Mouse (Mus musculus): ENCODE data around the gene Chst15. TPM values are rescaled to one million over a fixed set of nuclear protein-coding genes. Genes with fewer than 3 reads are reported as not detected.

The Chst15 gene
- total and polyA plus RNA-seq, 3 experiments, result 6.8 to 7.3 (median 7.0) TPM

DNA sequence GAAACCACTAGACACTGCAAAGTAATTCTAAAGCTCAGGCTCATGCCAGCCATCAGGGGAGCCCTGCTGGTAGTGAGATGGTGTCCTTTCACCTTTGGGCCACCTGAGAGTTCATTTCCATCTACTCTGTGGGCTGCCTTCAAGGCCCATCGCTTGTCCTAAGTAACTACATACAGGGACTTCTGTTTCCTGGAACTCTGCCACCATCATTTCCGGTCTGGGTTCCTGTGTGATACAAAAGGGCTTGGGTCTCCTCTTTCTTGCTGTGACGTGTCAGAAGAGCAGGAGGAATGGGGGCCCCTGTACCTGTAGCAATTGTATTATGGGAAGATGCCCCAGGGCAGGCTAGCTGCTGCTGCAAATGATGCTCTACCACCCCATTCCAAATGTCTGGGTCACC lies 78.1 kb downstream of the Chst15 start:
- no peaks in the 10 kb centered on the region for H3K79me2 ChIP-seq (replicated peaks; ENCODE audit: control insufficient read depth, insufficient read depth, low read length)
- peaks cover 23% of the 10 kb centered on the region for H3K4me1 ChIP-seq (ENCODE audit: control insufficient read depth, insufficient read depth, low read length)
- TF ChIP-seq EP300 (IDR thresholded peaks at IDR 0.05; ENCODE audit: insufficient read depth, low read depth, low read length), result no peak
- DNase-seq, result no peak
- H3K9ac ChIP-seq (ENCODE audit: low read depth, low read length), result no peak overlapping the region
- peaks cover 10% of the 10 kb centered on the region for H3K36me3 ChIP-seq (ENCODE audit: control insufficient read depth, insufficient read depth, low read length)
- H3K4me3 ChIP-seq, result no peak overlapping the region
- H3K27ac ChIP-seq, result no peak overlapping the region
- 31% methylated on average over 3 of the region's 3 CpGs for WGBS
- intact Hi-C loops (cut with DNase I), result no loop called here
- H3K27me3 ChIP-seq (ENCODE audit: control insufficient read depth, insufficient read depth, low read length), result no peaks in the 10 kb centered on the region

DNA sequence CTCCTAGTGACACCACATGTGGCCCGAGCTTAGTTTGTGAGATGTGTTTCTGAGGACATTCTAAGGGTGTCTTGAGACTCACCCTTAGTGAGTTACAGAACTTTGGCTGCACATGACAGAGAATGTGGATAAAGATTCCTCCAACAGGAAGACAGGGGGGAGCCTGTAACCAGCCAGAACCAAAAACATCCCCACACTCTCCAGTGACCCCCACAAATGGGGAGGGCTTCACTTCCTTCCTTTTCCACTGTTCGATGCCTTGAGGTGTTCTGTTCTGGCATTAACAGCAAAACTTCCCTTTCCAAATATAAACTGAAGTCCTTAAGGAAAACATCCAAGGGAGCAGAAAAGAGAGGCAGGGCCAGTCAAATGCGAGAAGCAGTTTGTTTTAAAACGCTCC lies 79.8 kb downstream of the Chst15 start:
- Histone ChIP-seq H3K79me2 (replicated peaks; ENCODE audit: control insufficient read depth, insufficient read depth, low read length) (no peaks in the 10 kb centered on the region), H3K4me3 (no peak overlapping the region), H3K36me3 (ENCODE audit: control insufficient read depth, insufficient read depth, low read length) (peaks cover 10% of the 10 kb centered on the region), H3K27me3 (ENCODE audit: control insufficient read depth, insufficient read depth, low read length) (no peaks in the 10 kb centered on the region), H3K4me1 (ENCODE audit: control insufficient read depth, insufficient read depth, low read length) (peaks cover 21% of the 10 kb centered on the region), H3K27ac (peak overlapping the region; percentile 66), H3K9ac (ENCODE audit: low read depth, low read length) (no peak overlapping the region)
- intact Hi-C loops (cut with DNase I), result loop anchor here (2.0 kb wide), 1 partner anchor 102 kb away; no protein-coding TSS in a partner anchor
- no peak for TF ChIP-seq CTCF (IDR thresholded peaks at IDR 0.05)
- no peak for TF ChIP-seq POLR2A (IDR thresholded peaks at IDR 0.05; ENCODE audit: insufficient read depth, low read depth, low read length)
- 0 out of 2 replicates have a peak, but pooled peaks have one; percentile 33 for TF ChIP-seq EP300 (IDR thresholded peaks at IDR 0.05; ENCODE audit: insufficient read depth, low read depth, low read length)
- WGBS, result 33% methylated on average over 4 of the region's 4 CpGs
- peak in 1 of 2 experiments; percentile 46 for DNase-seq

DNA sequence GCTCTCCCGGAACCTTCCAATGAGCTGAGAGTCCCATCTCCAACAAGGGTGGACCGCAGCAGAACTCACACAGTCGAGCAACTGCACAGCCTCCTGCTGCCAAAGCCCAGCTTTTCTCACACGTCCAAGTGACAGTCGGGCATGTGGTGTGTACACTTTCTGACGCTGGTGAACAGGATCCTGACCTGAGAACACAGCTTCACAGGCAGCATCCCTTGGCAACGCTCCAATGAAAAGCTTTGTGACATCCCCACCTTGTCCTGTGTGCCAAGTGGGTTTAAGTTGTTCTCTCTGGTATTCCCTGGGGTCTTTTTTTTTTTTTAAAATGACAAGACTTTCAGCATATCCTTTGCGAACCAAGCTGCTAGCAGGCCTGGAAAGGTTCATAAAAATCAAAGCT lies 80.2 kb downstream of the Chst15 start:
- Histone ChIP-seq H3K4me1 (ENCODE audit: control insufficient read depth, insufficient read depth, low read length) (peaks cover 21% of the 10 kb centered on the region), H3K36me3 (ENCODE audit: control insufficient read depth, insufficient read depth, low read length) (peaks cover 10% of the 10 kb centered on the region), H3K9ac (ENCODE audit: low read depth, low read length) (no peak overlapping the region), H3K79me2 (replicated peaks; ENCODE audit: control insufficient read depth, insufficient read depth, low read length) (no peaks in the 10 kb centered on the region), H3K27me3 (ENCODE audit: control insufficient read depth, insufficient read depth, low read length) (no peaks in the 10 kb centered on the region), H3K27ac (peak overlapping the region; percentile 66), H3K4me3 (no peak overlapping the region)
- intact Hi-C loops (cut with DNase I), result loop anchor here (2.0 kb wide), 1 partner anchor 102 kb away; no protein-coding TSS in a partner anchor
- TF ChIP-seq CTCF (IDR thresholded peaks at IDR 0.05) (no peak), POLR2A (IDR thresholded peaks at IDR 0.05; ENCODE audit: insufficient read depth, low read depth, low read length) (no peak), EP300 (IDR thresholded peaks at IDR 0.05; ENCODE audit: insufficient read depth, low read depth, low read length) (no peak)
- 45% methylated on average over 8 of the region's 8 CpGs for WGBS
- no peak for DNase-seq

DNA sequence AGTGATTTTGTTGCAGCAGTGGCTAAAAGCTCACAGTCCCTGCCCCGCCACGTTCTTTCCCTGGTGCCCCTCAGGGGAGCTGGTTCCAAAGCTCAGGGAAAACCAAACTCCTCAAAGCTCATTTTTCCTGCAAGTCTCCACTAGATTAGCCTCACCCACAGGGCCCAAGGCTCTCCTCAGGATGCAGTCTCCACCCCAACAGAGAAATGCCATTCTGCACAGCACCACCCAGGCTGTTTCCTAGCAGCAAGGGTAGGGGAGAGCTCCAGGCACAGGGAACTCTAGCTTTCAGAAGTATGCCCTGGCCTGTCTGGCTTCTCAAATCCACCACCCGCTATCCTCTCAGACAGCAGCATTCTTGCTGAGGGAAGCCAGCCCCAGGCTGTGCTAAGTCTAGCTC lies 82.8 kb downstream of the Chst15 start:
- H3K27ac ChIP-seq, result peak overlapping the region; percentile 21; the same call in 1 of the 2 replicates
- peaks cover 21% of the 10 kb centered on the region for H3K4me1 ChIP-seq (ENCODE audit: control insufficient read depth, insufficient read depth, low read length)
- intact Hi-C loops (cut with DNase I), result no loop called here
- H3K27me3 ChIP-seq (ENCODE audit: control insufficient read depth, insufficient read depth, low read length), result no peaks in the 10 kb centered on the region
- H3K79me2 ChIP-seq (replicated peaks; ENCODE audit: control insufficient read depth, insufficient read depth, low read length), result no peaks in the 10 kb centered on the region
- peaks cover 10% of the 10 kb centered on the region for H3K36me3 ChIP-seq (ENCODE audit: control insufficient read depth, insufficient read depth, low read length)
- no peak for DNase-seq
- no peak overlapping the region for H3K4me3 ChIP-seq
- no peak for TF ChIP-seq POLR2A (IDR thresholded peaks at IDR 0.05; ENCODE audit: insufficient read depth, low read depth, low read length)
- no peak for TF ChIP-seq CTCF (IDR thresholded peaks at IDR 0.05)
- TF ChIP-seq EP300 (IDR thresholded peaks at IDR 0.05; ENCODE audit: insufficient read depth, low read depth, low read length), result no peak
- WGBS, result 85% methylated on average over 3 of the region's 3 CpGs
- H3K9ac ChIP-seq (ENCODE audit: low read depth, low read length), result no peak overlapping the region

DNA sequence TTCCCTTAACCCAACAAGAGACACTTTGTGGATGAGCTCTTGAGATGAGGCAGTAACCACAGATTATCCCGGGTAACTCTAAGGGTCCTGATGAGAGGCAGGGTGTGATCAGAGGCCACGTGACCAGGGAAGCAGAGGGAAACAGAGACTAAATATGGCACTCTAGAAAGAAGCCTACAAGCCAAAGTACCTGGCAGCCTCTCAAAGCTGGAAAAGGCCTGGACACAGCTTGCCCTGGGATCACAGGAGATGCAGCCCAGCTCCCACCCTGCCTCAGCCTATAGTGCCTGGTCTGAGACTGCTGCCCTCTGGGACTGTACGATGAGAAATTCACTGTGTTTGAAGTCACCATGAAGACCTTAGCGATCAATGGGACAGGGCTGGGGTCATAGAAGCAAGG lies 83.3 kb downstream of the Chst15 start:
- intact Hi-C loops (cut with DNase I), result no loop called here

DNA sequence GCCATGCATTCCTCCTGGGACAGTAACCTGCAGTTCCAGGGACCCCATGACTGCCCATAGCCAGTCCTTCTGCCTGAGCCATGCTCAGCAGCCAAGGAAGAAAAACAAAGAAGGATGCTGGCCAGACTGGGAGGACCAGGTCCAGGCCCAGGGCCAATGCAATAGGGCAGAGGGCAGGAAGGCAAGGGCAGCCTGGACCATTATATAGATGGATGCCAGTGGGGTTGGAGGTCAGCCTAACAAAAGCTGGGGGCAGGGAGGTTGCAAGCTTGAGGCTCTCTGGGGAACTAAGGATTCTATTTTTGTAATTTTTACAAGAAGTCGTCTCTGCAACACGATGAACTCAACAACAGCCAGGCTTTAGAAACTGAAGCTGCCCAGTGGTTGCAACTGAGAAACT lies 84.1 kb downstream of the Chst15 start:
- WGBS, result 27% methylated on average over 2 of the region's 2 CpGs
- no peak for TF ChIP-seq CTCF (IDR thresholded peaks at IDR 0.05)
- no peak for TF ChIP-seq EP300 (IDR thresholded peaks at IDR 0.05; ENCODE audit: insufficient read depth, low read depth, low read length)
- no peak for TF ChIP-seq POLR2A (IDR thresholded peaks at IDR 0.05; ENCODE audit: insufficient read depth, low read depth, low read length)
- peaks cover 15% of the 10 kb centered on the region for H3K4me1 ChIP-seq (ENCODE audit: control insufficient read depth, insufficient read depth, low read length)
- H3K27ac ChIP-seq, result no peak overlapping the region
- no peak overlapping the region for H3K9ac ChIP-seq (ENCODE audit: low read depth, low read length)
- H3K4me3 ChIP-seq, result no peak overlapping the region
- DNase-seq, result no peak
- intact Hi-C loops (cut with DNase I), result no loop called here
- H3K36me3 ChIP-seq (ENCODE audit: control insufficient read depth, insufficient read depth, low read length), result peaks cover 6% of the 10 kb centered on the region
- H3K79me2 ChIP-seq (replicated peaks; ENCODE audit: control insufficient read depth, insufficient read depth, low read length), result no peaks in the 10 kb centered on the region
- H3K27me3 ChIP-seq (ENCODE audit: control insufficient read depth, insufficient read depth, low read length), result no peaks in the 10 kb centered on the region

More for the DNA sequence above, 83.3 kb downstream of the Chst15 start:
- Histone ChIP-seq H3K36me3 (ENCODE audit: control insufficient read depth, insufficient read depth, low read length) (peaks cover 10% of the 10 kb centered on the region), H3K4me1 (ENCODE audit: control insufficient read depth, insufficient read depth, low read length) (peaks cover 17% of the 10 kb centered on the region), H3K27ac (peak overlapping the region; percentile 21; the same call in 1 of the 2 replicates), H3K4me3 (no peak overlapping the region), H3K79me2 (replicated peaks; ENCODE audit: control insufficient read depth, insufficient read depth, low read length) (no peaks in the 10 kb centered on the region), H3K9ac (ENCODE audit: low read depth, low read length) (no peak overlapping the region), H3K27me3 (ENCODE audit: control insufficient read depth, insufficient read depth, low read length) (no peaks in the 10 kb centered on the region)
- 70% methylated on average over 4 of the region's 4 CpGs for WGBS
- TF ChIP-seq POLR2A (IDR thresholded peaks at IDR 0.05; ENCODE audit: insufficient read depth, low read depth, low read length), result no peak
- TF ChIP-seq EP300 (IDR thresholded peaks at IDR 0.05; ENCODE audit: insufficient read depth, low read depth, low read length), result no peak
- TF ChIP-seq CTCF (IDR thresholded peaks at IDR 0.05), result no peak
- DNase-seq, result no peak

Measured in heart, adult 2 months (tissue).